Mouse (Mus musculus): ENCODE data around the gene Nme4.

Nme4 gene

GRCm38 (mm10) chr17:26066488-26067020 lies 28.8 kb downstream of the Nme4 start:
- DNase-seq (ENCODE audit: low spot score), result no peak

GRCm38 (mm10) chr17:26064916-26065315 lies 30.5 kb downstream of the Nme4 start:
- DNase-seq (ENCODE audit: low spot score), result no peak

DNA sequence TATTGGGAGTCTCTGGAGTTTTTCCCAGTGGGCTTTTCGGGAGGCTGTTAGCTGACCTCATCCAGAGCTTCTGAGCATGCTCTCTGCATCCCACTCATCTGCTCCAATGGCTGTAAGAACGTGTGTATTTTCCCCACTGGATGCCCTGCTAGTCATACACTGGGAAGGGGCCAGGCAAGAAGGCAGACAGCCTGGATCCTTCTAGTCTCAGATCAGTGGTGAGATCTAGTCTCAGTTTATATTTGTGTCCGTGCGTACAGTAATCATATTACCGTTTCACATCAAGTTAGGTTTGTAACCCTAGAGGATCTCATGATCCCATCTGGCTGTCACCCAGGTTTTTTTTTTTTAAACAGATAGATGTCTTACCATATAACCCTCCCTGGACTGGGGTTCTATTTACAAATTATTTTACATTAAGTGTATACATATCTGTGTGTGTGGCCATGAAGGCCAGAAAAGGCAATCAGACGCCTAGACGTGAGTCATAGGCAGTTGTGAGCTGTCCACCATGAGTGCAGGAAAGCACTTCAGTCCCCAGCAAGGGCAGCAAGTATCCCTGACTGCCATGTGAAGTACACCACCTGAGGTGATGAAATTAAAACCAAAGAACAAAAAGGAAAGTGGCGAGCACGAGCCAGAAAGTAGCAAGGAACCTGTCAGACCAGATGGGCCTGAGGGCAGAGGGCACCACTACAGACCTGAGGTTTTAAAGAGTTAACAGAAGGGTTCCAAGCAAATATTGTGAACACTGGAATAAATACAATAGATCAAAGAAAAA lies 37.4 kb downstream of the Nme4 start:
- DNase-seq (ENCODE audit: low spot score), result no peak

DNA sequence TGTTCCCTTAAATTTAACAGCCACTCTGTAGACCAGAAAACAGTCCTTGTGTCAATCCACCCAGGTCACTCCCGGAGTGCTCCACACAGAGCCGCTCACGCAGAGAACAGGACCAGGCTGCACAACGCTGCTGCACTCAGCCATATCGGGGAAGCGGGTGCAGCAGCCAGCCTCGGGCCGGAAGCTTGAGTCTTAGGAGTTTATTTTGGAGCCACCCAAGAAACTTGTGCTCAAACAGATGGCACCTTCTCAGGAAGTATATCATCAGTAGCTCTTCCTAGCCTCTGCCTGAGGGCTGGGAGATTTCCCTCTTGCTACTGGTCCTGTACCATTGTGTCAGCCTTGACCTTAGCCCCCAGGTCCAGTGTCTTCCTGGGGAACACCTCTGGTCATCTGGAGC lies 38.1 kb downstream of the Nme4 start:
- DNase-seq (ENCODE audit: low spot score), result peak; percentile 34

DNA sequence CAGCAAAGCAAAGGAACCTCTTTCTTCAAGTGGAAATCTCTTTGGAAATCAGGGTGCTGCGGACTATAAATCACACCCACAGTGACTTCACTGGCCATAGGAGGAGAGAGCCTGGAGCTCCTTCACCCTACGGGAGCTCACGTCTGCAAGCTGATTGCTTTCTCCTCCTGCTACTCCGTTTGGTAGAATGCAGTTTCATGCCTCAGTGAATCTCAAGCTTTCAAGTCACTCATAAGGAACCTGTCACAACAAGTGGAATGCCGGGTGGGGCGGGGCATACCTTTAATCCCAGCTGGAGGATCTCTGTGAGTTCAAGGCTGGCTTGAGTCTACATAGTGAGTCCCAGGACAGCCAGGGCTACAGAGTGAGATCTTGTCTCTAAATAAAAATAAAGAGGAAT lies 40.2 kb downstream of the Nme4 start:
- no peak for DNase-seq (ENCODE audit: low spot score)

DNA sequence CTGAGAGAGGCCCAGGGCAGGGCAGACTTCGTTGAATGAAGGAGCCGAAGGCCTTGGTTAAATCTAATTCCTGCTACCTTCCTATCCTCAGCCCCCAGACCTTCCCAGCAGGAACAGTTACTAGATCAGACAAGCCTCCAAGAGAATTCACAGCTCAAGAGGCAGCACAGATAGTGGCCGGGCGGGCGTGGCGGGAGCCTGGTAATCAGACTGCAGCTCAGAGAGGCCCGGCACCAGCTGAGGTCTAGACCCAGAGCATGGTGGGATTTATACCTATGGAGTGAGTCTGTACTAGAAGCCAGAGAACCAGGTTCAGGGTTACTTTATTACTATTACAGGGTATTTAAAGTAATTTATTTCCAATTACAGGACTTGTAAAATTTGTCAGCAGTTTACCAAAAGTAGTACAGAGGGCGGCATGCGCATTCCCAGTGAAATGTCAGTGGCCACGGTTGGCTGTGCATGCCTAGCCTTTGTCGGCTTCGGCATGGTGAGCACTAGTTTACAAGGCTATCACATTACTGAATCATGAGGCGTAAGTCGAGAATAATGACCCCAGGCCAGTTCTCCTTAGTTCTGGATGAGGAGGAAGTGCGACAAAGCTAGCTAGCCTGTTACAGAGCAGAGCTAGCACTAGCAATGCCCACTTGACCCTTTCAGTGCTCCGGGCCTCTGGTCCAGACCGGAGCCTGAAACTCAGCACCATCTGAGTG lies 41.1 kb downstream of the Nme4 start:
- DNase-seq (ENCODE audit: low spot score), result no peak

DNA sequence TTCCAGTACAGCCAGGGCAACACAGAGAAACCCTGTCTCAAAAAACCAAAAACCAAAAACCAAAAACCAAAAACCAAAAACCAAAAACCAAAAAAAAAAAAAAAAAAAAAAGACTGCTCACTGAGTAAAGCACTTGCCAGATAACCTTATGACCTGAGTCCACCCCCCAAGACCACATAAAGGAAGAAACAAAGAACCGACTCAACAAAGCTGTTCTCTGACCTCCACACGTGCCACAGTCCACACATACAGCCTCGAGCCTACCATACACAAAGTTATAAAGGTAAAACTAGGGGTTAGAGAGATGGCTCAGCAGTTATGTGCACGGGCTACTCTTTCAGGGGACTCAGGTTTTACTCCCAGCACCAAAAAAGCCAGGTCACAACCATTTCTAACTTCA lies 42.7 kb downstream of the Nme4 start:
- DNase-seq (ENCODE audit: low spot score), result no peak

DNA sequence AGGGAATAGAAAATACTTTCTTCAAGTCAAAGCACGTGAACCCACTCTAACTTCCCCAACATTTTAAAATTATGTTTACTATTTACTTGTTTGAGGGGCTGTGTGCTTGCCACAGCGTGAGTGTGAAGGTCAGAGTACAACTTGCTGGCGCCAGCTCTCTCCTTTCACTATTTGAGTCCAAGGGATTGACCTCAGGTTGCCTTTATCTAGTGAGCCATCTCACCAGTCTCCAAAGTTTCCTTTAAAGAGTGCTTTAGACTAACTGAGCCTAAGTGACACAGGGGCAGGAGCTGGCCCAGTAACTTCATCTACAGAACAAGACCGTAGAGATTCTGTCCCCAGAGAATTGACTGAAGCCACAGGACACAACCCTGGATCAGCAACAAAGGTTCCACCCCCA lies 43.3 kb downstream of the Nme4 start:
- DNase-seq (ENCODE audit: low spot score), result no peak

DNA sequence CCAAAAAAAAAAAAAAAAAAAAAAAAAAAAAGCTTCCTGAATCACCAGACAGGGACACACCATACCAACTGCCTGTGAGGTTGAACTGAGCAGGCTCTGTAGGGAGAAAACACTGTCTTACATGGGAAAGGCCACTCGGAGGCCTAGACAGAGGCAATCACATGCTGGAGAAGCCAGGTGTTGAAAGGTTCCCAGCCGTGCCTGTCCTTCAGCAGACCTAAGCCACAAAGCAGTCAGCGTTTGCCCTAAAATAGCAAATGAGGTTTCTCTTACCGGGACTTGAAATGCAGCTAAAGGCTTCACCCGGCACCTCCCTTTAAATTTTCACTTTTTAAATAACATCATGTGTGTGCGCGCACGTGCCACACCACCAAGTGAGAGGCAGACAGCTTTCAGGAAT lies 47.3 kb downstream of the Nme4 start:
- no peak for DNase-seq (ENCODE audit: low spot score)

DNA sequence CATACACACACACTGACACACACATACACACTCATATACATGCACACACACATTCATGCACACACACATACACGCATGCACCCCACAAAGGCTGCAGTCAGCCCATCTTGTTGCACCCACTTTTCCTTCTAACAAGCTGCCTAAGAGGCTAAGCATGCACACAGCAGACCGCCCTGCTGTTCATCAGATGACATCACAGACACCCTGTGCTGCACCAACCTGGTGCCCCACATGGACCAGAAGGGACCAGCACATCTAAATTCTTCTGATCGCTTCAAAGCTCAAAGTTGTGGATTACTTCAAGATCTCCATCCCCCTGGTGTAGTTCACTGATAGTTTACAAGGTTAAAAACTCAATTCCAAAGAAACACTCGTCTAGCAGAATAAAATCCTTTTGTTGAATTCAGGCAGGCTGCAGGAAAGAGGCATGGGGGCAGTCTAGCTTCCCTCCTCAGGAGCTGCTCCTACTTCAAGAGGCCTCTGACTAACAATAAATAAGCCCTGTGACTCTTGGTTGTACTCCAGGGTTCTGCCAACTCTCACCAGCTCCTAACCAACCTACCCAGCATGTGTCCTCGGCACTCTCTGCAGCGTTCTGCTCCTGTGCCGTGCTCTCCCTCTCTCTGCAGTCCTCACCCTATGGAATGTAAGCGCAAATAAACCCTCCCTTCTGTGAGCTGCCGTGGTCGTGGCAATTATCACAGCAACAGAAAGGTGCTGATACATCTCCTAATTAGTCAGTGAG lies 49.0 kb downstream of the Nme4 start:
- peak; percentile 48 for DNase-seq (ENCODE audit: low spot score)

- no peak for DNase-seq (ENCODE audit: low spot score)
Measured at GRCm38 (mm10) chr17:26045285-26045684, 50.1 kb downstream of the Nme4 start.

DNA sequence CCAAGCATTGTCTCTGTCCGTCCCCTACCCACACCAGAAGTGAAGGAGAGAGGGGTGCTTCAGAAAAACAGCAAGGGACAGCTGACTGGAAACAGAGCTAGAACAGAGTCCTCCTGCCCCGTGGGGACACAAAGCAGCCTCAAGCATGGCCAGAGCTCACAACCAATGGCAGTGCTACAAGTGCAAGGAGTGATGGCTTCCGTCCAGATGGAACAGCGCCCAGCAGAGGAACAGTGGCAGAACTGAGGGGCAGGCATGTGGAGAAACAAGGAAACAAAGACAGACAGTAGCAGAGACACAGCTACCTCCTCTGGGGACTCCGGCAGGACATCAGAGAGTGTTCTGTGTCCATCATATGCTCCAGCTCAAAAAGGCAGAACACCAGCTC lies 52.2 kb downstream of the Nme4 start:
- DNase-seq (ENCODE audit: low spot score), result peak; percentile 87

- no peak for DNase-seq (ENCODE audit: low spot score)
Measured at GRCm38 (mm10) chr17:26042599-26043248, 52.7 kb downstream of the Nme4 start.
